Mouse (Mus musculus): Measurements from ENCODE around the gene Ipo11.

- TF ChIP-seq CTCF (IDR thresholded peaks at IDR 0.05) (no peak), EP300 (IDR thresholded peaks at IDR 0.05) (no peak)
Measured at GRCm38 (mm10) chr13:106910096-106910495, 26.7 kb downstream of the Ipo11 start.

All from lung, postnatal 0 days (tissue).